Mouse (Mus musculus): Measurements from ENCODE around the gene 1700015F17Rik.

- TF ChIP-seq CTCF (IDR thresholded peaks at IDR 0.05; ENCODE audit: low read depth) (no peak), EP300 (optimal IDR thresholded peaks at IDR 0.05) (no peak)
Observed at GRCm38 (mm10) chr5:5411886-5412285, 67.1 kb downstream of the 1700015F17Rik start.
